Mouse (Mus musculus) liver, embryonic 14.5 days (tissue): ENCODE results near the gene Spocd1.

ENCODE experiments used
- CTCF ChIP-seq: IDR thresholded peaks from 2 replicates; pipeline ENCODE4 v1.5.1; 2016; ENCODE audit warnings: antibody characterized with exemption, low read depth, control low read depth
- EP300 ChIP-seq: IDR thresholded peaks from 2 replicates; pipeline ENCODE4 v1.6.1; 2016; ENCODE audit warnings: antibody characterized with exemption, low read depth

DNA sequence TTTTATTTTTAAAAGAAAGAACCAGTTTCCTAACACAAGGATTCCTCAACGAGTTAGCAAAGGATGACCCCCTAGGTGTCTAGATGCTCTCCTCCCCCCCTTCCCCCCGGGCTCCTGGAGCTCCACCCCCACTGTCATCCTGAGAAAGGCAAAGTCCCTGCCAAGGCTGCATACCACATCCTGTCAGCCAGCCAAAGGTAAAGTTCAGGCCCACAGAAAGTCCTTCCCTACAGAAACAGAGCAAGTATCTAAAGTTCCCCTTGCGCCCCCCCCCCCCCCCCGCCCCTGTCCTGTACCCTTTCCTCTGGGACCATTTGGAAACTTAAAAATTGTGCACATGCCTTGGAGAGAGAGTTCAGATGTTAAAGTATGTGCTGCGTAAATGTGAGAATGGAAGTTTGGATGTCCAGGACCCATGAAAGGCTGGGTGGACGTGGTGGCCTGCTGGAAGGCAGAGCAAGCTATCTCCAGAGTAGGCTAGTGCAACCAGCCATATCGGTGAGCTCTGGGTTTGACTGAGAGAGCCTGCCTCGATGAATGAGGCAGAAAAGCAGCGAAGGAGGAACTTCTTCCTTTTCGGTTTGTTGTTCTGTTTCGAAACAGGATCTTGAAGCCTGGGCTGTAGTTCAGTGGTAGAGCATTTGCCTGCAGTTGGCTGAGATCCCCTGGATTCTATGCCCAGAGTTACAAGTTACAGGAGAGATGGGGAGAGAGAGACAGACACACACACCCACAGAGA, 46.3 kb upstream of the Spocd1 start:
- TF ChIP-seq CTCF (no peak), EP300 (no peak)
